Mouse (Mus musculus): ENCODE results near the gene Rfx4. TPM values are rescaled to one million over a fixed set of nuclear protein-coding genes. Genes with fewer than 3 reads are reported as not detected.

Rfx4 gene
- under 1 TPM; 0.39 to 0.51 TPM for total RNA-seq (2021)
- long read RNA-seq, experiment 1, partial matches to known transcripts = 0 of 1 reads
- long read RNA-seq, experiment 1, other reads (novel, unspliced or antisense) = 1 of 1 reads
- long read RNA-seq, experiment 2 = 0 reads

DNA sequence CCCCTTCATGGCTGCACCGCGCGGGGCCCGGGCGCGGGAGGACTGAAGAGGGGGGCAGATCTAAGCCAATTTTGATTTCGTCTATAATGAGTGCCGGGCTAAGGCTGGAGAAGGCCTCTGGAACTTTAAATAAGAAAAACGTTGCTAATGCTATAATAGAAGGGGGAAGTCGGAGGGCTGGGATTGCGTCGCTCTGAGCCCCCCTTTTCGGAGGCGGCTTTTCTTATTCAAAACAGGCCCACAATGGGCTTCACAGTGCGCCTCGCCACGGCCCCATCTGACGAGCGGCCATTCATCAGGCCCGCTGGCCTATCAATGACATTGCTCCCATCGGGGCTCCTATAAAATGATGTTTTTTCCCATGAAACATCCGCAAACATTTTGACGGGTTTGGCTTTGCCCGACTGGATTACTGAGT is at the start of gene Rfx4:
Rfx4 (plus strand) TSS at position 277 of the 418 bp plus-strand sequence.
- DNase-seq = no peak

DNA sequence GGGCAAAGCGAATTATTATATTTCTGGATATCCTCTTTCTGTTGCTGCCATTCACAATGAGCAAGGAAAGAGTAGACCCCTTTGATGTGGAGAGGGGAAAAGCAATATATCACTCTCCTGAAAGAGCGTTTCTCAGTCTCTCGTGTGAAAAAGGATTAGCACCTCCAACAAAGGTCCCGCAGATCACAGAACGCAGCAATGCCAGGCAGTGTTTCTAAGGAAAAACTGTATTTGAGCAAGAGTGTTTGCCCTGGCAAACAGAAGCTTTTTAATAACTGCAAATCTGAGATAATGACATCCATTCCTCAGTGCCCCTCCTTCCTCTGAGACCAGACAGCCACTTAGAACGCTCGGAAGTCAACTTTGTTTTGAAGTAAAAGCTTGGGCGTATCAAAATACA is 49.3 kb upstream of the Rfx4 start:
- no peak for DNase-seq

DNA sequence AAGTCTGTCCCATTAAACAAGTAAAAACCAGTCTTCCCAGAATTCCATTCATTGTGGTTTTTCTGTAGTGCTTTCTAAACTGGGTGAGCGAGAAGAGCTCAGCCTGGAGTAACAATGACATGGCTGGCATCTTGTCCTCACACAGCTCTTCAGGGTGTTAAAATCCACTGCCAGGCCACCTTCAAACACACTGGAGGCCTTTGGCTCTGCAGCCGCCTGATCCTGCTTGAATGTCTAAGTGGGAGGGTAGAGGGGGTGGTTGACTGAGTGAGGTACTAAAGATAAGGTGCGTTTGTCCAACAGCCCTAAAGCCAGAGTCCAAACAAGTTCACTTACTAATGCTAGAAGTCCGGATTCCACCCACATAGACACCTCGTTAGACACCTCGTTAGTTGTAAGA is 48.6 kb upstream of the Rfx4 start:
- DNase-seq = no peak

DNA sequence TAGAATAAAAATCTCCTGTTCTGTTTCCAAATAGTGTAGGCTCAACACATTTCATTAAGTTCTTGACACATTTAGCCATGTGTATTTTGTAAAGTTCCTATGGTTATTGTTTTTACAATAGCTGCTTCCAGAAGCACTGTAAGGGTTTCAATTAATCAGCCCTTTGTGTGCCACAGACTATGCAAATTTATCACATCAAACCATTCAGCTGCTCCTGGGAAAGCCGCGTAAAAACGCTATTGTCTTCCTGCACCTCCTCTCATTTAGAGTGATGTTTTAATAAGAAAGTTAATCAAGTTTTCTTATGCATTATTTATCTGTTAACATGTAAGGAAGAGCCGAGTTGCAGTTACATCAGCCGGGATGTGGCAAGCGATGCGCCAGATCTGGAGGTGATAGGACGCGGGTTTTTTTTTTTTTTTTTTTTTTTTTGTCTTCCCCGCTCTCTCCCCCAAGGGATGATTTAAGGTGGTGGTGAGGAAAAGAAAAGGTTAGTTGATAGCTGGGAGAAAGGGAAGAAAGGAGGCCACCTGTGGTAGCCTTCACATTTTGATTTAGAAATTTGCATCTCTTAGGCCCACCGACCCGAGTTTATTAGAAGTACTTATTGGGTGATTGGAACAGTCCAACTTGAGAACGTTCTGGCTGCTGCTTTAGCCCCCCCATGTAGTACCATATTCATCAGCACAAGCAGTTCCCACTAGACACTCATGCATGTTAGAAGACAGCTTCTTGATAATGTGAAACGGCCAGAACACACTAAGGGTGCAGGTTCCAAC is 47.9 kb upstream of the Rfx4 start:
- DNase-seq = no peak

DNA sequence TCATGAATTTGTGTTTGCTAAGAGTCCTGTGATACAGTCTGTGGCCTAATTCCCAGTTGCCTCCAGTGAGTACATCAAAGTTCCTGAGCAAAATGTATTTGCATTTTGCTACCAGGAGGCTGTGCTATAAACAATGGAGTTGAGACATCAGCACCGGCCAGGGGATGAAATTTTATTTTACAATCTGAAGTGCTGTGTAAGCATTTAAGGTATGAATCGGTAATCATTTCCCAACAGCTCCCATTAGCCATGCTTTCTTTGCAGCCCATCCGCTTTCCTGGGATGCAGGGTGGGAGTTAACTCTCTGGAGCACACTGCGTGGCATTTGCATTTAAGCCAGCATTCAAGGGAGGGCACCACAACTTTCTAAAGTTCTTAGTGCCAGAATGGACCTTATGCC is 45.7 kb upstream of the Rfx4 start:
- DNase-seq = no peak

DNA sequence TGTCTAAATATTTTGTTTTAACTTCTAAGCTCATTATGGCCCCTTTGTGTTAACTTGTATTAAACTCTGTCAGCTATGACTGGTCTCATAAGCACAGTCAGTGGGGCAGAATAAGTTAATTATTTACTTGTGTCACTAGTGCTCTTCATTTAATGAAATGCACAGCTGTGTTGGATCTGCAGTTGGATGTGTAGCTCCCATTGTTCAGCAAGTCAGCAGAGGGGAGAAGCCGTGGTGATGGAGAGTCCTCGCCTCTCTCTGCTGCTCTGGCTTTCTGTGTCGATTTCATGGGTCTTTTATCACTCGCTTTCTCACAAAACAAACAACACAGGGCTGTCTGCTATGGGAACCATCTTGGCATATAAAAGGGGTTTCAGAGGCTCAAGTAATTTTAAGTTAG is 45.0 kb upstream of the Rfx4 start:
- DNase-seq = no peak

DNA sequence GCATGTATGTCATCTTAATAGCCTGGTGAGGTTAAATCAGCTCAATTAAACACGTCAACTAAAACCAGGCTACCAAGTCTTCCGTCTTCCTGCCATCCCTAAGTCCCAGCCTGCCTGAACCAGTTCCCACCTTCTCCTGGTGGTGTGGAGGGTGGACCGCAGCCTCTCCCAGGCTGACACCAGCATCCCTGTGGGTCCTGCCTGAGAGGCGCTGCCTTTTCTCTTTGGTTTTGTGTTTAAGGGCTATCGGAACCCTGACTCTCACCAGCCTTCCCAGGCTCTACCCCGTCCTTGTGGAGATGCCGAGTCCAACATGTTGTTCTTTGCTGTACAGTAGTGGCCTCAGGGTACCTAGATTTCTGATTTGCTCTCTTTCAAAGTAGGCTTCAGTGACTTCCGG is 44.4 kb upstream of the Rfx4 start:
- DNase-seq = no peak

DNA sequence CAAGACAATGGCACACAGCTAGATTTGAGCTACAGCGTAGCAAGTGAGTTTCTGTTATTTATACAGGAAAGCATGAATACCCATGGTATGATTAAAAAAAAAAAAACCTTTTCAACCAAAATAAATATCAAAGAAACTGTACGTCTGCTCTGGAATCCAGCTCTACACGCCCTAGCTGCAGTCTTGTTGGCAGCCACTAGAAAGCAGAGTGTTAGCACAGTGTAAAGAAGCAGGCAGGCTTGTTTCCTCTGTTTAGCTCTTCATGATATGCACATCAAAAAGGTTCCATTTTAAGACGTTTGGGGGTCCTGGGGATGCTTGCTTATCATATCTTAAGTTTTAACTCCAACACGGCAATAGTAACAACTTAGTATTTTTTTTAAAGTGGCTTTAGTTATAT is 43.9 kb upstream of the Rfx4 start:
- DNase-seq = no peak

DNA sequence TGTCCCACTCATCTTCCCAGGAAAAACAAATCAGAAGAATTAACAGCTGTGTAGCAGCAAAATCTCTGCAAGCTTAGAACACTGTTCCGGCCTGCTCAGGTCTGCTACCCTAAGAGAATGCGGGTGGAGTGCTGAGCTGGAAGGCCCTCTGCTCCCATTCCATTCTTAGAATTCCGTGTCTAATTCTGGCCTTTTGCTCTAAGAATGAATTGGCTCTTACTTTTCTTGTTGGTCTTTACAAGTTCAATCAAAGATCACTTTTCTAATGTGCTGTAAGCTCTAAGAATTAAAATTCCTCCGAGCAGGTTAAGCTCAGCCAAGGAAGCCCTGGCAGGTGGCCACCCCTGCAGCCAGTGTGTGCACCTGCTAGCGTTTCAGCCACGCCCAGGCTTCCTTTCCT is 43.3 kb upstream of the Rfx4 start:
- no peak for DNase-seq

DNA sequence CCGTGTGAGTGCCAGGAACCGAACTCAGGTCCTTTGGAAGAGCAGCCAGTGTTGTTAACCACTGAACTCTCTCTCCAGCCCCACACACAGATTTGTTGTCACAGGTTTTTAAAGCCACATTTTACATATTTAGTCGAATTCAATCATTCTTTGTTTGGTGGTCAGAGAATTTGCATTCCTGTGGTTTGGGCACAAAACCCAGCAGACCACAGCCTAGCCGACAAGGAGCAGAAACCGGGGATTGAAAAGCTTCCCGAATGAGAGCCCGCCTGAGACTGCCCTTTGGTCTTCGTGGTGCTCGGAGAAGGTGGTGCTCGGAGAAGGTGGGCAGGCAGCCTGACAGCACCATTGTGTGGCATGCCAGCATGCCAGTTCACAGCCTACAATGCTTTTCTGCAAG is 42.8 kb upstream of the Rfx4 start:
- DNase-seq = no peak

DNA sequence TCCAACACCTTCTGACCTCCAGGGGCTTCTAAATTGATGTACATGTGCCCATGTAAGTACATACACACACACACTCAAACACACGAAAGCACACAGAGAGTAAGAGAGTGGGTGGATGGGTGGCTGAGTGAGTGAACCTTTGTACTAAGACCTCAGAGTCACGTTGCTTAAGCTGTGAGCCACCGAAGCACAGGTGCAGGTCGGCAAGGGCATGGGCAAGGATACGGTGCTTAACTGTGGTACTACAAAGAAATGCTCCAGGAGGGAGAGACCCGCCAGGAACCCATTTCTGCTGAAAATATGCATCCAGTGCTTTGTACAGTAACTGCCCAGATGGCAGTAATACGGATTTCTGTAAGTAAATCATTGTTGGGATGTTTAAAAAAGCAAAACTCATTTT is 40.2 kb upstream of the Rfx4 start:
- no peak for DNase-seq

DNA sequence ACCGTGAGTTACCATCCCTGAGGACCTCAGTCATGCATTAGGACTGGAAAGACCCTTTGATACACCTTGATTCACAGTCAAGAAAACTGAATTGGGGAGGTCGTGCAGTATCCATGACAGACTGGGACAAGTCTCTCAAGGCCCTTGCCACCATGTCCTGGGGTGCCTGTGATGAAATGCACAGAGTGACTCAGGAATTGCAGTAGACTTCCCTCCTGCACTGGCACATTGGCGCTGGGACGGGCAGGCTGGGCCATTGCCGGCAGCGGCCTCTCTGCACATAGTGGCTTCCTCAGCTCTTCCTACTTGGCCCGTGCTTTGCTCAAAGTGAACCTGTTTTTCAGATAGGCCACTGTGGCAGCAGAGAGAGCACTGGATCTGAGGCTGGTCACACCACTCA is 39.3 kb upstream of the Rfx4 start:
- peak; percentile 29 for DNase-seq

DNA sequence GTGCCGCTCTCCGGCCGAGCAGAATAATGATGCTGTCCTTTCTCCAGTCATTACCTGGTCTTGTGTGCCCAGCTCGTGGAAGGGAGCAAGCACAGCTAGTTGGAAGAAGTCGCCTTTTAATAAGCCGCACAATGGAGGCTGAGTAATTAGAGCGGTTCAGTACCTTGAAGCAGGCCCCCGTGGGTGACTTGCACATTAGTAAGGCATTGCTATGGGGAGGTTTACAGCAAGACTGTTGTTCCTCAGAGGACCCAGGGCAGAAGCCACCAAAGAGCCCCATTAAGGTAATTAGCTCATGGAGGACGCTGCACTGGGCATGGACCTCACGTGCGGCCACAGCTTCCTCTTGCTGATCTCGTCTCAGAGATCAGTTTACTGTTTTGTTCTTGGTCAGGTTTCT is 33.2 kb upstream of the Rfx4 start:
- no peak for DNase-seq

DNA sequence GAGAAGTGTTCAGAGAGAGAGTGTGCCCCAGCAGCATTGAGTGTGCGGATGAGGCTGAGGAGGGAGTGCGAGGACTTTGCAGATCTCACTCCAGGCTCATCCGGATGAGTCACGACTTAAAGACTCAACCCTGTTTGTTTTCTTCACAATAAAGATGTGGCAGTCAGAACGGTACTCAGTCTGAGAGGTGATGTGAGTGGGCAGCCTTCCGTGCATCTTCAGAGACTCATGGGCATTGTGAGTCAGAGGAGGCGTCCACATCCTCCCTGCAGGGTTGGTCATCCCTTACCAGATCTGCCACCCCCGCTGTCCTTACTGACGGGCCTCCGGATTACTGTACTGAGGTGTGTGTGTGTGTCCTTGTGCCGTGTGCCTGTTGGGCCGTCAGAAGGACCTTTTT is 28.9 kb upstream of the Rfx4 start:
- no peak for DNase-seq

DNA sequence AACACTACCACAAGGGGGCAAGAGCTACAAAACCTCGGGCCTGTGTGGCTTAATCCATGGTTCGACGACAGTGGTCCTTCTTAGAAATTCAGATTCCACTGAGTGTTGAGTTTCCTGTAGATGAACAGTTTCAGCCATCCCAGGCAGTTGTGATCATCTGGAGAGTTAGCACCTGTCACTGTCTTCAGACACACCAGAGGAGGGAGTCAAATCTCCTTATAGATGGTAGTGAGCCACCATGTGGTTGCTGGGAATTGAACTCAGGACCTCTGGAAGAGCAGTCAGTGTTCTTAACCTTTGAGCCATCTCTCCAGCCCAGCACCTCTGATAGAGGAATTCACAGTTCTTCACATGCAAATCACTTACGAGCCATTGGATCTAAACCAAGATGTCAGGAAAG is 28.1 kb upstream of the Rfx4 start:
- no peak for DNase-seq

DNA sequence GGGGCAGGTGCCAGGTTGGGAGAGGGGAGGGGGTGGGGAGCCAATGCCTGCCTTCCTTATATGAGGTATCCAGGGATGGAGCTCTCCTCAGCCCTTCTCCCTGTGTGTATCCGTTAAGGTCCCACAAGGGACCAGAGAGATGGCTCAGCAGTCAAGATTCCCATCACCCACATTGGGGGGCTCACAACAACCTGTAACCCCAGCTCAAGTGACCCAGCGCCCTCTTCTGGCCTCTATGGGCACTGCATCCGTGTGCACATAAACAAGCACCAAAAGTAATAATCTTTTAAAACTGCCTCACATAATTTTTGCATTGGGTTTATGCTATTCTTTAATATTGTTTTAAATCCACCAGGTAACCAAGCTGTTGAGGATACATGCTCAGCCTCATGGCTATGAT is 25.8 kb upstream of the Rfx4 start:
- DNase-seq = no peak

DNA sequence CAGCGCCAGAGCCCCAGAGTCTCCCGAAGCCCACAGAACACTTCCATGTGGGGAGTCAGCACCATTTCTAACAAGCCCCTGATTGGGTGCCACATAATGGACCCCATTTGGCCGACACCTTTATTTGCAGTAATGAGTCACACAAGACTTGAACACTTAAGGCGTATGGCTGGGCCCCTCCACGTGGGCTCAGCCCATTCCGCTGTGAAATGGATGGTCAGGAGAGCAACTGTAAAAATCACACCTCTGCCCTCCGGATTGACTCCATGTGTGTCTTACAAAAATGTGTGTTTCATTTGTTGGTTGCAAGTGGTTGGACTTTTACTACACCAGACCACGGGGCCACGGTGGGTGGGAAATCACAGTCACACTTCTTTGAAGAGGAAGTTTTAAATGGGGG is 24.9 kb upstream of the Rfx4 start:
- no peak for DNase-seq

DNA sequence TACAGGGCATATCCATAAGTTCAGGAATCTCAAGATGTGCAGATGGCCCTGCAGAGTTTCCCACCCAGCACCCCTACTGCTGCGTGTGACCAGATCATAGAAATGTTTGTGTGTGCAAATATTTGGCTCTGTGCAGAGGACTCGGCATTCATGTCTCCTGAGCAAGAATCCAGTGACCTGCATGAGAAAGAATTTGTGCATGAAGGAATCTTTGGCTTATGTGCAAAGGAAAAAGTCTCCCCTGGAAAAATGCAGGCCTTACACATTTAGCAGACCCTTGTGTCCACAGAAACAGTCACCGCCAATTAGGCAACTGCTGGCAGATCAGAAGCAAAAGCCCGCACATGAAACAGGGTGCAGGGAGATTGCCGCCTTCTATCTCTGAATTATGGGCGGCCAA is 22.4 kb upstream of the Rfx4 start:
- no peak for DNase-seq

DNA sequence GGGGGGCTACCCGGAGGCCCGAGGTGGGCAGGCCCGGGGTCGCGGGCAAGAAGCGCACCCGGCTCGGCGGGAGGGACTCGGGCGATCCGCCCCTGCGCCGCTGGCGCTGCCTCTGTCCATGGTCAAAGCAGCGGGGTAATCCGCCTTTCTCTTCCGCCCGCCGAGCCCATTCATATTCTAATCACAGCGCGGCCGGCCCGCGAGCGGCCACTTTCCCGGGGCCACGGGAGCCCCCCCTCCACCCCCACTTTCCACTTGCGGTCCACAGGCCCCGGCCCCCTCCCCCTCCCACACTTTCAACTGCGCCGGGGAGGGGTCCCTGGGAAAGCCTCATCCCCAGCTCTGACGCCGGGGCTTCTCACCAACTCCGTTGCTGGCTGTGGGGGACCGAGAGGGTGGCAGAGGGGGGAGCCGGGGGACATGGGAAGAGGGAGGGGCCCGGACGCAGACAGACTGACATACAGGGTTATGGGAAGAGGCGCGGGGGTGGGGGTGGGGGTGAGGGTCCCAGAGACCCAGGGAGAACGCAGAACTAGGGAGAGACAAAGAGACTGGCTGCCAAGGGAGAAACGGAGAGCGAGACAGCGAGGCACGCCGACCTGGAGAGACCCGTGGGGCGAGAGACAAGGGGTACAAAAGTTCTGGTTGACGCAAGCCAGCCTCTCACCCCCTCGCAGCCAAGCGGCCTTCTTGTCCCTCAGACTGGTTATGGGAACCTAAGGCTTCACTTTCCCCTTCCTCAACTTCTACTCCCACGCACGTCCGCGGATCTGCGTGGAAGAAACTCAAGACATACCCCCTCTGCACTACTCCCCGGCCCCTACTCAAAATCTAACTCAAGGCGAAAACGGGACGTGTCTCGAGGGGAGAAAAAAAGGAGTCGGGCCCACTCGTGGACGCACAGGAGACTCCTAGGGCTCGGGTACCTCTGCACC is 744 bp upstream of the Rfx4 start:
- peak; percentile 53 for DNase-seq

DNA sequence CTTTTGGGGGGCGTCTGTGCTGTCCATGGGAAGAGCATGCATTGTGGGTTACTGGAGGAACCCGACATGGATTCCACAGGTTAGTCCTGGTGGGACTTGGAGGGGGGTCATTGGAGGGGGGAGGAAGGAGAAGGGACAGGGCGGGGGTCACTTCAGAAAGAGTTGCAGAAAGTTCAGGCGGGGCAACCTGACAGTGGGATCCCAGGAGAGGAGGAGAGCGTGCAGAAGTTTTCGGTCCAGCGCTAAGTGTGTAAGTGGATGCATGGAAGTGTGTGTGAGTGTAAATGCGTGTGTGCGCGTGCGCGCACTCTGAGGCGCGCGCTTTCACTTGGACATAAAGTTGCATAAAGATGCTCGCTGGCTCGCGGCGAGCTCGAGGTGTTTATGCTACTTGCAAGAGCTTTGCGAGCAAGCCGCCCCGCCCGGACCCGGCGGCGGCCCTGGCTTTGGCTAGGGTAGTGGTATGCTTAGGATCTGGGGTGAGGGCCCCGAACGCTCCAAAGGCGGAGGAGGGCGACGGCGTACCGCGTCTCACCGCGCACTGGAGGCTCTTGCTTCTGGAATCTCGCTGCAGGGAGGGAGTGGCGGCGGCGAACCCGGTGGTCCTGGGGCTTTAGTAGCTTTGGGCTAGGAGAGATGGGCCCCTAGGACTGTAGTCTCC is 703 bp downstream of the Rfx4 start:
- no peak for DNase-seq

DNA sequence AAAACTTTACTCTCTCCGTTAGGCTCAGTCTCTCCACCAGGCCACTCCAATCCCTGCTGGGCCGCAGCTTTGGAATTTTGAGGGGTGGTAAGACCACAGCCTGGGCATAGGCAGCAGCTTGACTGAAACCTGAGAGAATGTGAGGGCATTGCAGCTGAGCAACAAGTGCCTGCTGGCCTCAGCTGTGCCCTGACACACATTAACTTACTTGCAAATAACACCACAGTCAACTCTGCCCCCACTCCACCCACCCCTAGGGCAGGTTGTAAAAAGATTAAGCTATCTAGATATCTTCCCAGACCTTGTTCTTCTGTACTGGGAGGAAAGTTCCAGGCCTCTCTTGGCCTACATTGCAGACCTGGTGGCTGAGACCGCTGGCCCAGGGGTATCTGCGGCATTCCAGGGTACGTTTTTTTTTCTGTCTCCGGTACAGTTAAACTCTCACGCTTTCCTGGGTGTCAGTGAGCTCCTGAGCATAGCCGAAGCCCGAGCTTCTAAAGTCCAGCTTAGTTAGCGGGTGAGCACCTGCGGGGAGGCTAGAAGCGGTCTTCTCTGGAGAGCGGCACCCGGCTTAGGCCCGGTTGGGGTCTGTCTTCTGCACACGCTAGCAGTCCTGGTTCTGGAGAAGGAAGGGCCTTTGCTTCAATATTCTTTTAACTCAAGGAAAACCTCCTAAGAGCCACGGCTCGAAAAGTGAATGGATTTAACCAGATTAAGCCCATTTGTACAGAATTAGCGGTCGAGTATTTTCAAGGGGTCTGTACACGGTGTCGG is 1.8 kb downstream of the Rfx4 start:
- no peak for DNase-seq

DNA sequence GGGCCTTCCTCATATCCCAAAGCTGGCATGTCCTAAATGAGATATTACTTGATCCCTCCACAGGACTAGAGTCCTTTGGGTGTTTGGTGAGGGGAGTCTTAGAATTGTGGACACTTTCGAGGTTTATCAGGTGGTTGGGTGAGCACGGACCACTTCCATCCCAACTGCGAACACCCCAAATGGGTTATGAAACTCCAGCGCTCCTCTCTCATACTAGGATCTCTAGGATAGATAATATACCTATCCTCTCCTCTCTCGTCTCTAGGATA is 2.3 kb downstream of the Rfx4 start:
- no peak for DNase-seq
